Mouse (Mus musculus) thymus, postnatal 25 days (tissue): ENCODE measurements around the gene Stard13.

ENCODE experiments used
- DNase-seq: peaks from one replicate; pipeline ENCODE4 v3.0.0; 2022

Gene Stard13

DNA sequence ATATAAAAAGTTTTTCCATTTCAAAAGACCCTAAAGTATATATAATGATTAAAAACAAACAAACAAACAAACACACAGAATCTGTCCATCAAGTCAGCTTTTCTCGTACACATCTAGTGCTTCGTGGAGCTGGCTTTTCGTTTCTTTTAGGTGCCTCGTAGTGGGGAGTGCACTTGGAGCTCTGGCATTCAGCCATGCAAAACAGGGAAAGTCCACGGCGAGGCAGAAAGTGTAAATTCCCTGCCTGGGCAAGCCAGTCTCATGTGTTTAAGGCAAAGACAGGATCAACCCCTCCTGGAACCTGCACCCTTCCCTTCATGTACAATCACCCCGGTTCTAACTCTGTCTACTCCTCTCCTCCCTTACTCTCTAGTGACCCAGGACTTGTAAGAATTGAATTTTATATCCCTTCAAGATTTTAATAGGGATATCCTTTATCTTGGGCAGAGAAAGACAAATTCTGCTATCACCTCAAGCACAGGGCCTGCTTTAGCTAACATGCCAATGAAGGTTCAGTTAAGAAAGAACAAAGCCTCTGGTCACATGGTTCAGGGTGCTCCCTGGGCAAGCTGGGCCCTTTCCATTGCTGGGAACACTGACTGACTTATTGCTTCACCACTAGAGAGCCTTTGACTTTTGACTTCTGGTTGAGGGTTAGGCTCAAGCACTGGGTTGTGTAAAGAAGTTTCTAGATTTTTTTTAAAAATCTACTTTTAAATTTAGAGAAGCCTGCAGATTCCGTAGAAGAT is 98.4 kb downstream of the Stard13 start:
- DNase-seq: no peak

DNA sequence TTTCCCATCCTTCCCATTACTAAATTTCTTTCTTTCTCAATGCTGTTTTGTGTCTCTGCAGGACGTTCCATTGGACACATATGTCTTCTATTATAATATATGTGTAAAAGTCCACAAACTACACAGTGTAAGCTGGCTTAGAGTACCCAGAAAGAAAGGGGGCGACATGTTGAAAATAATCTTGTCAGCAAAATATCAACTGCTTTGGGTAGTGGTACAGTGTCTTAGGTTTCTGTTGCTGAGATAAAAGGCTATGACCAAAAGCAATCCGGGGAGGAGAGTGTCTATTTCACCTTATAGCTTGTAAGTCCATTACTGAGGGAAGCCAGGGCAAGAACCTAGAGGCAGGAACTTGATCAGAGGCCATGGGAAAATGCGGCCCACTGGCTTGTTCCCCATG is 99.4 kb downstream of the Stard13 start:
- DNase-seq: no peak

DNA sequence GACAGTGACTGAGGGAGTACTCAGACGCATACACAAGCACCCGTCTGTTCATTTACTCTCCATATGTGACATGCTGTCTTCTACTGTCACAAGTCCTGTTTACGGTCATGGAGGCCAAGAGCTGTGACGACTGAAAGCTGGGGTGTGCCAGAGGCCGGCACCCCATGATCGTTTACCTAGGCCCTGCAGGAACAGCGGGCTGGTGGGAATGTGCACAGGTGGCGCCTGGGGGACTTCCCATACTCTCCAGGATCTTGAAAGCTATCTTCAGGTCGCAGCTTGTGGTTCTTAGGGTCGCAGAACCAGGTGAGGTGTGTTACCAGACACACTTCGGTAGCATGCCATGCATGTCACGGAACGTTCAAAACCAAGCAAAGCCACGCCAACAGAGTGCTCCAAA is 99.9 kb downstream of the Stard13 start:
- no peak for DNase-seq

DNA sequence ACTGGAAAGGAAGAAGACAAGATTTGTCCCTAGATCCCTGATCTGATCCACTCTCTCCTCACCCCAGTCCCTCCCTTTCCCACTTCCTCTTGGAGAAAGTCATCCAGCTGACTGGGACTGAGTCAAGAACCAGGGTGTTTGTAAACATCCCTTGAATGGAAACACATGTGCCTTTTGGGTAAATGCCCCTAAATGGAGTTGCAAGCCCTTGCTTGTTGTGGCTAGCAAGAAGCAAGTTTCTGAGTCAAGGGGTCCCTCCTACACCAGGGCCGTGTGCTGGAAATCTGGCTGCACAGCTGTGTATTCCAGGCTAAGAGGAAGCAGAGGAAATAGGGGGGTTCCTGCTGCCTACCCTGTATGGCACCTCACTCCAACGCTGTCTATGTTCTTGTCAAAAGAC is 103.9 kb downstream of the Stard13 start:
- no peak for DNase-seq

DNA sequence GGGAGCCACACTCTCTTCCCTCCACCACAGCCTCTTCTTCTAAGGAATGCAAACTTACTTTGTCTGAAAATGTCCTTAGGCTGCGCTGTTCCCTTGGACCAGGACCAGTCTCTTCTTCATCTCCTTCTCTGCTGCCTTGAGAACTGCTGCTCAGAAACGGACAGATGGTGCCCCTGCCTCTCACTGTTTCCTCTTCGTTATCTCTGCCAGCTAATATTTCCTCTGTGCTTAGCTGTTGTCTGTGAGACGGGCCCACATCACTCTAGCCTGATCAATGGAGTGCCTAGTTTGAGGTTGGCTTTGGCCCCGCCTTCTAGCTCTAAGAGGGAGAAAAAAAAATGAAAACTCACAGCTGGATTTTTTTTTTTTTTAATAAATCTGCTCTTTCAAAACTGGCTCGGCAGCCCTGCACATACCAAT is 106.3 kb downstream of the Stard13 start:
- no peak for DNase-seq

DNA sequence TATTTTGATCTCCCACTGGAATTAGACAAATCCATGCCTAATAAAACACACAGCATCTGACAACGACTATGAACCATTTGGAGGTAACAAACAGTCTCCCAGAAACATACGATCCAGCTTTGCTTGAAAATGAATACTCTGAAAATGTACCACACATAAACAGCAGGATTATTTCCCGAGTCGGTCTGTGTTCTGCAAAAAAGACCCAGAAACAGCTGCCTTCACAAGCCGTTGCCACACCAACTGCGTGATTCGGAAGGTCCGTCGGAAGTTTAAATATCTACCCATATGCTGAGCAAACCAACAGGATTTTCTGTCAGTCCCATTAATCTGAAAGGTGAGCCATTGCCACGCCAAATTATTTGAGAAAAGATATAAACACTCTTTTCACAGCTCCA is 107.0 kb downstream of the Stard13 start:
- no peak for DNase-seq

DNA sequence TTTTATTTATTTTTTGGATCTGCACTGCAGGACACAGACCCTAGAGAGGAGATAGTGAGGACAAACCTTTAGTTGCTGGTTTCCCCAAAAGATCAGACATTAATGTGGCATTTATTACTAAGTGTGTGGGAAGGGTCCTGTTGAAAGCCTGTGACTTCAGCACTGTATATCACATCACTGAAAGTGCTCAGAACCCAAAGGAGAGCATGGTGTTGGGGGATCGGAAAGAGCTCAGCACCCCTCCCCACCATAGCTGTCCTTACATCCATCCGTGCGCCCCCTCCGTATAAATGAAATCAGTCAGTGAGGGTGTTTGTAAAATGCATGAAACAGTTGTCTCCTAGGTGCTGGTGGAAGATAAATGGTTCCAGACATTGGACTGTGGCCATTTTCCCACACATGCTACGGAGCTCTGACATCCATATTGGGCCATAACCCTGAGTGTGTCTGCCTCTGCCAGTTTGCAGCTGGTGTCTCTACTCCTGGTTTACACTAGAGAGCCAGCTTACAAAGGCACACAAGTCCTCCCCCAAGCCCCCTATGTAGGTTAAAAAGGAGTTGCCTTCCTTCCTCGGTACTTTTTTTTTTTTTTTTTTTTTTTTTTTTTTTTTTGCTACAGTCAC is 107.5 kb downstream of the Stard13 start:
- DNase-seq: no peak

DNA sequence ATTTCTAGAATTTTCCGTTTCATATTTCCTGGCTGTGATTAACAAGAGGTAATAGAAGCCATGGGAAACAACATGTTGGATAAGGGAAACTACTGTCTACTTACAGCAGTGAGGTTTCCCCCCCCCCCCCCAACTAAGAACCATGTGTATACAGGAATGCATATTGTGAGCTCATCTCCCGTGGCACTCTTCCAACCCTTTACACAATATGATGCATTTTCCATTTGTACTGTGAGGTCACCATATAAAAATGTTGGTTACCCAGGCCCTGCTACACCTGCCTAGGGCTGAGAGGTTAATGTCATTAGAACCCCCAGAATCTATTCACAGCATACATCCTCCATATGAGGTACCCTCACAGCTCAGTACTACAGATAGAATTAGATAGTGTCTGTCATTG is 115.8 kb downstream of the Stard13 start:
- DNase-seq: no peak

DNA sequence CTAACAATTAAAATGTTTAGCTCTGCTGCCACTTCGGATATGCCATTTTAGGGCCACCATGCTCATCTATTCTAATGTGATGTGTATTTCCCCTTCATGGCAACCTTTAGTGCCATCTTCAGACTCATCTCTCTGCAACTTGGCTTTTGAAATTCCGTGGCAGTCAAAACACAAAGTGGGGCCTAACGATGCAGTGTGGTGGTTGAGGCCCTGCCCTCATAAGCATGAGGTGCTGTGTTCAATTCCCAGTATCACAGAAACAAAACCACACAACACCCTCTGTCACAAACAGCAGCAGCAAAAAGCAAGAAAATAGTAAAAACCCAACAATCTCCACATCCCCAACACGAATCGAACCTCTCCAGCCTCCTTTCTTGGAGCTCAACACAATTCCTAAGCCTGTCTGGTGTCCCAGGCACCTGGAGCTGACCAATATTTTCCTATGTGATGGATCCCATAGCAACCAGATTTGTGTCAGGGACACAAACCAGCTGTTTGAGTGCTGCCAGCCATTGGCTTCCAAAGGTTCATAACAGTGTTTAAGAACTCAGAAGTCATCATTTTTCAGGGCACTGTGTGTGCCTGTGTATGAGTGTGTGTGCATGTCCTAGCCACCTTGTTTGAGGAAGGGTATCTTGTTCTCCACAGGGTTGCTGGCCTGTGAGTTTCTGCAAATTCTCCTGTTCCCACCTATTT is 117.3 kb downstream of the Stard13 start:
- no peak for DNase-seq

DNA sequence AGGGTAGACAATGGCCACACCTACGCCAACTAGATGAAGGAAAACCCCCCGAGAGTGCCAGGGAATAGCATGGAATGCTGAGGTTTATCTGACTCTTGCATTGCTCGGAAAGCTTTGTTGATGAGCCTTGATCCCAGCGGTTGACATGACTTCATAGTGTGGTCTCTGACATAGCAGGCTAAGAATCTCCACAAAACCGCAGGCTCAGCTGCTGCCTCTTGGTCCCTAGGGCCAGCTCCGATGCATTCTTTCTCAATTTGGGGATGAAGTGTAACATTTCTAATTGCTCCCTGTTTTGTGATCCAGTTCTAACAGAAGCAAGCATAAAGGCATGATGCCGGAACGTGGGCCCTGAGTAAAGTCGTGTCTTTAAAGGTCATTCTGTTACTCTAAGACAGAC is 120.9 kb downstream of the Stard13 start:
- no peak for DNase-seq

DNA sequence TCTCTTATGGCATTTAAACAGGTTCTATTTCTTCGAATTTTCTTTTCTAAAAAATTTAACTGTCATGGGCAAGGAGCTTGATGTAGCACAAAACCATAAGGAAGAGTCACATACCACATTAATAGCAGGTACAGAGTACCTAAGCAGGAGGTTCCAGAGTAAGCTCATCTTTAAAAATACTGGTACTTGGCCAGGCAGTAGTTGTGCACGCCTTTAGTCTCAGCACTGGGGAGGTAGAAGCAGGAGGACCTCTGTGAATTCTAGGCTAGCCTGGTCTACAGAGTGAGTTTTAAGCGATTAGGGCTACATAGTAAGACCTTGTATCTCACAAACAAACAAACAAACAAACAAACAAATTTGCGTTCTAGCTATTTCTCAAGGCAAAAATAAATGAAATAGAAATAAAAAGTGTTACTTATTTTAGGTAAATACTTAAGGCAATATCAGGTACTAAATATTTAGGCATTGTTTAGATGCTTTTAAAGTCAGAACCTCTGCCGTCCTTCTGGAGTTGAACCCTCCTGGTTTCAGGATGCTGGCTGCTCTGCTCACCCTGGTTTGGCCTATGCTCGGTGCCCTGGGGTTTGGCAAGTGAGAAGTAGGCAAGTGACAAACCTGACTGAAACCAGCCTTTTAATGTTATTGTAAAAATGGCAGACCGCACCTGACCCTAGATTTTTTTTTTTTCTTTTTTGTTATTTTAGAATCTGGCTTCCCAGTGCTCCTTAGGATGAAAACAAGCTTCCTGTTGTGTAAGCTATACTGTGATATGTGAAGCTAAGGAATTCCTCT is 122.4 kb downstream of the Stard13 start:
- no peak for DNase-seq

DNA sequence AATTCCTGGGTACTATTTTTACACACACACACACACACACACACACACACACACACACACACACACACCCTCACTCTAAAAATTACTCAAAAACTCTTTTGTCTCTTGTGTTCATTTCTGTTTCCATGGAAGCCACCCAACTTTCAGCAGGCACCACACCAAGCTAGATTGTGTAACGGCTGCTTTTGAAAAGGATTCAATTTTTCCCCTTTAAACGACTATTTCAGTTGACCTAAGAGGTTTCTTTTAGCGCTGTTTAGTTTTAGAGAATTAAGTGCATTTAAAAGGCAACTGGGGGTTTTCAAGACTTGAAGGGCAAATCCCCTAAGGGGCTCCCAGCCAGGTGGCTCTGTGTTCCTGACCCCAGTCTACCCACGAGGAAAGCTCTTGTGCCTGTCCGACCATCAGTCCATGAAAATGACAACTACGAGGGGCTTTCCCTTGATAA is 123.2 kb downstream of the Stard13 start:
- DNase-seq: no peak

DNA sequence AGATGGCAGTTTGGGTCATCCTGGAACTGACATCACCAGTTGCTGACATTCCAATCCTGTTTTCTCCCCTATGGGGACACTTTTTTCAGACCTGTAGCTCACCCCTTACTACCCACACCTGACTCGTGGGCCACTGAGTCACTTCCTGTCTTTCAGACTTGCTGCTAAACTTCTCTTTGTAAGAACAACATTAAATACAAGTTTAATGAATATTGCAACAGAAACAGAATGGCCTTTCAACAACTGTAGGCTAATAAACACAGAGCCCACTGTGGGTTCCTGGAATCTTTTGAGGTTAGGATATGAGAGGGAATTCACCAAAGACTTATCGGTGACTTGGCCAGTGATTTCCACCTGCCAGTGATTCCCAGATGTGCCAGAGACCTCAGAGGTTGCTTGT is 123.8 kb downstream of the Stard13 start:
- no peak for DNase-seq

DNA sequence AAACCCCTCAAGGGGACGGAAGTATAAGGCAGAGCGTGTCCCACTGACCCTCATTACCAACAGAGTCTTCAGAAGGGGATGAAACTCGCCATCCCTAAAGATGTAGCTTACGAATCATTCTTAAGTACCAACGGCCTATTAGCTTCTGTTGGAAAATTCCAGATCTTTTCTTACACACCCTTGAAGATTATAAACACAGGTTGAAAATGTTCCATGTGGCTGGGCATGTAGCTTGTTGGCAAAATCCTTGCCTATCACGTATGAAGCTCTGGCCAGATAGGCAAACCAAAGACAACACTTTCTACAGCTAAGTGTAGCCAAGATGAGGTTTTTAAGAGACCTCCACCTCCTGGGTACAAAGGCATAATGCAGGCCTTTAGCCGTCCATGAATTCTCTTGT is 124.7 kb downstream of the Stard13 start:
- DNase-seq: no peak

DNA sequence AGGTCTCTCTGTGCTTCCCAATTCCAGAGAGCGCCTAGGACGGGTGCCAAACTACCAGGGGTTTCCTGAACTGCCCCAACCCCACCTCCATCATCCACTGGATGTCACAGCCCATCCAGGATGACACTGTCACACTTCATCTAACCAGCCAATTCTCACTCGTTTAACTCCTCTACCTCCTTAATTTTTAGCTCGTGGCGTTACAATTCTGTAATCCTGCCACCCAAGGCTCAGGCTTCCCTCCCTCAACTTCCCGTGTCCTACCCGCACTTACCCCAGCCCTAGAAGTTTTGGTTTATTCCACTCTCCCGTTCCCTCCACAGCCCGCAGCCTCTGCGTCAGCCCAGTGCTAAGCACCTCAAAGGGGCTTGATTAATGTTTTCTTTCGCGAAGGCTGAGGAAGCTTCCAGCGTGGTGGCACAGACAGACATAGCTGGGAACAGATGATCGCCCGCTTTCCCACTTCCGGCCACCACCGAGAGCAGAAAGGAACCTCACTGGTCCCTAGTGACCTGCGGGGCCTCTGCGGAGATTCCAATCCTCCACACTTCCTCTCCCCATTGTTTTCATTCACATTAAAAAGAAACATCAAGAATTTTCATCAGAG is 125.2 kb downstream of the Stard13 start:
- no peak for DNase-seq

DNA sequence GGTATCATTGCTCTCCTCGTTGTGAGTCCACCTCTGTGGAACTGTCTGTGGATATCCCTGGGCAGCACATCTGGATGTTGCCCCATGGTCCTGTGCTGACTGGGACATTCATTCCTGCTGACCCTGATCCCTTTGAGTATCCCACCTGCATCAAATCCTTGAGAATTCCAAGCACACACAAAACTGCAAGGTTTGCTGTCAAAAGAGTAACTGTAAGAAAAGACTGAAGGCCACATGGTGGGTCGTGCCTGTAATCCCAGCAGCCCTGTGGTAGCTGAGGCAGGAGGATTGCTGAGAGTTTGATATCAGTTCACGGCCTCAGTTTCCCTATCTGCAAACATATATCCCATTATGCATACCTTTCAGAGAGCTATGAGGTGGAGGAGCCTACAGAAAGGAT is 126.8 kb downstream of the Stard13 start:
- DNase-seq: no peak

DNA sequence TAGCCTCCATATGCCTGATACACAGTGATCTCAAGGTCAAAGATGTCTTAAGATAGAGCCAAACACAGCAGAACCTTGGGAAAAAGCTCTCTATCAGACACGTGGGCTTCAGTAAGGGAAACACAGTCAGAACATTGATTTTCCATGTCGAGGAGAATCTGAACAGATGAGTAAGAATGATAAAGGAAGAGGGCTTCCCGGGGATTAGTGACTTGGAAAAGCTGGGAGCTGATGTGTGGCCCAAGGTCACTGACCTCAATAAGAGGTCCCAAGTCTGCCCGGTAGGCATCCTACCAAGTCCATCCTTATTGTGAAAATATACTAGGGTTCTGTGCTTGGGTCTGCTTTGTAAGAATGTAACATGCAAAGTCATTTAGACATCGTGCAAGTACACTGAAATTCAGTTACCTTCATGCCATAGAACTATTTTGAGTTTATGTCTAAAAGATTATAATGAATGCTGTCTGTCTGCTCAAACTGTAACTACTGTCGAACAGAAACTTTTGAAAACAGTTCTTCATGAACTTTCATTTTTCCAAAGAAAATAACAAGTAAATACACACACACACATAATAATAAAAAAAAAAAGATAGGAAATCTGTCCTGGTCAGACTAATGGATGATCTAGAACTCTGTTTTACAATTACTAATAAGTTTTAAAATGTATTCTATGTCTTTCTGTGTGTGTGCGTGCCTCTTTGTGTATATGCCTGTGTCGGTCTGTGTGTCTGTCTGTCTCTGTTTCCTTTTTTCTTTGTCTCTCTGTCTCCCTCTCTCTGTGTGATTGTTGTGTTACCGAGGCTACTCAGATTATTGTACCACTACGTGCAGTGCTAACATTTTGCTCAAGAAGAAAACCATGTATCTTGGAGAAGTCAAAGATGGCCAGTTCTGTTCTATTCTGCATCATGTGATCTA is 128.3 kb downstream of the Stard13 start:
- no peak for DNase-seq

DNA sequence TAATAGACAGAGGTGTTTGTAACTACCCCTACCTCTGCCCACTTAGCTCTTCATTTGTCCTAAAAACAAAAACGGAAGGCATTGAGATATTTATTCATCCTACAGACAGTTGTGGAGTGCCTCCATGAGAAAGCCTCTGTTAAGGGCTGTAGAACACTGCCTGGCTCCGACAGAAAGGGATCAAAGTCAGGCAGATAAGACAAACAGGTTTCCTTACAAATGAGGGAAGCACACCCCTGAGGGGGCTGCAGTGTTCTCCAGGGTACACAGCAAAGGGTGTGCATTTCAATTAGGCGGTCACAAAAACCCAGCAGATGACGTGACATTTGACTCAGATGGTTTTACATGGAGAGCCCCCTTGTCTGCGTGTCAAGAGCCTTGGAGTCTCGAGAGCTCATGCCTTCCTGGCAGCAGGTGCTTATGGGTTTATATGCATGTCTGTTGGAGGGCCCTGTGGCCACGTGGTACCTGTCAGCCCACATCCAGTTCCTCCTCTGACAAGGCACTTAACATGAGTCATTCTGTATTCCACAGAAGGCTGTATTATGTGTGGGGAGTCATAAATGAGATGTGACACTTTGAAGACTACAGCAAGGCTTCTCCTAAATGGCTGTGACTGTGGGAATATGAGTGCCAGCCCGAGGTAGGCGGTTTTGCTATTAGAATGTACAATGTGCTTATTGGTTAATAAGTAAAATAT is 129.1 kb downstream of the Stard13 start:
- DNase-seq: no peak

DNA sequence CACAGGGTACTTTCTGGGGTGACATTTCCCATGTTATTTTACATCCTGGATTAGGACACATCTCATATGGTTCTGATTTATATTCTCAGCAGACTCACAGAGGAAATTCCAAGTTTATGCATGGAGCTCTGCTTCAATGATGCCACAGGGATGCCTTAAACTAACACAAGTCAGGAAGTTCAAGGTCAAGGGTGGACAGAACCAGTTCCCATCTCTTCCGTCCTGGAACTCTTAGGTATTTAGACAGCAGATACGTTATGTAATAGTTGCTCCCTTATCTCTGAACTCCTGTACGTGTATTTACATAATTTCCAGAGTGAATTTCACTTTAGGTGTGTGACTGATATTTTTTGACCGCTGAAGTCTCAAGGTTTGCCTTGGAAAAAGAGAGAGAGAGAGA is 130.4 kb downstream of the Stard13 start:
- no peak for DNase-seq

DNA sequence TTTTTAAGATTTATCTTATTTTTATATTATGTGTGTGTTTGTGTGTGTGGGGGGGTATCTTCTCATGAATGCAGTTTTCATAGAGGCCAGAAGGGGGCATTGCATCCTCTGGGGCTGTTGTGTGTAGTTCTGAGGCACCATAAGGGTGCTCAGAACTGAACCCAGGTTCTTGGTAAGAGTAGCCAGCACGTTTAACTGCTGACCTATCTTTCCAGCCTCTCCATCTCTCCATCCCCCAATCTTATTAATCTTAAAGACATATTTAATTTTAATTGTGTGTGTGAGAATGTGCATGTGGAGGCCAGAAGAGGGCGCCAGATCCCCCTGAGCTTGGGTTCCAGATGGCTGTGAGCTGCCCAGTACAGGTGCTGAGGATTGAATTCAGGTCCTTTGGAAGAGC is 131.4 kb downstream of the Stard13 start:
- no peak for DNase-seq

DNA sequence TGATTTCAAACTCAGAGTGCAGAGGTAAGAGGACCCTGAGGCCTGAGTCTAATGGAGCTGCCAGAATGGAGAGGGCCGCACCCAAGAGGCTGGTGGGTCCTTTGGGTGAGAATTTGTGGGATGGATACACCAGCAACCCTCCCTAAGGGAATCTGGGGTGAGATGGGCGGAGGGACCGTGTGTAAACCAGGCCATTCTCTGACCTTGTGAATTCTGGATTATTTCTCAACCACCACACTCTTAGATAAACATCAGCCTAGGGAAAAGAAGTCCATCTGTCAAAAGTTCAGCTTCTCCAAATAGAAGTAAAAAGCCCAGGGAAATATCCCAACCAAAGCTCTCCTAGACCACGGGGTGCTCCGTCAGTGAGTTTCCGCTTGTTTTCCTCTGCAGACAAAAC is 137.6 kb downstream of the Stard13 start:
- no peak for DNase-seq
